Mouse (Mus musculus) hindbrain, embryonic 11.5 days (tissue): Measurements from ENCODE around the gene Gm49405. TPM values are rescaled to one million over a fixed set of nuclear protein-coding genes. Genes with fewer than 3 reads are reported as not detected.

ENCODE experiments used
- ATAC-seq: fragments of 200-750 bp; cut with Nextera tagmentation; 2 replicates; pipeline ENCODE4 v1.8.0; 2017; ENCODE audit warnings: mild to moderate bottlenecking, moderate TSS enrichment, moderate library complexity; ENCODE audit not compliant: low FRiP score
- DNase-seq: peaks from one replicate; pipeline ENCODE4 v3.0.0-alpha.2; 2015; ENCODE audit warnings: low spot score
- H3K27ac ChIP-seq: fragments of 300-500 bp; sonication (generic); 2 replicates; pipeline ENCODE4 v1.5.1; 2014; ENCODE audit warnings: mild to moderate bottlenecking, low read depth, low read length
- H3K27me3 ChIP-seq: fragments of 300-500 bp; sonication (generic); 2 replicates; pipeline ENCODE4 v1.6.1; 2014; ENCODE audit warnings: mild to moderate bottlenecking, low read length, moderate library complexity, mixed read lengths; ENCODE audit not compliant: control insufficient read depth, insufficient read depth
- H3K36me3 ChIP-seq: fragments of 300-500 bp; sonication (generic); 2 replicates; pipeline ENCODE4 v1.6.1; 2014; ENCODE audit warnings: mild to moderate bottlenecking, low read length, moderate library complexity, mixed read lengths; ENCODE audit not compliant: control insufficient read depth, insufficient read depth
- H3K4me1 ChIP-seq: fragments of 300-500 bp; sonication (generic); replicated peaks from 2 replicates; pipeline ENCODE4 v1.6.1; 2014; ENCODE audit warnings: low read length, mixed read lengths; ENCODE audit not compliant: control insufficient read depth, insufficient read depth
- H3K4me2 ChIP-seq: fragments of 300-500 bp; sonication (generic); replicated peaks from 2 replicates; pipeline ENCODE4 v1.6.1; 2014; ENCODE audit warnings: mild to moderate bottlenecking, low read depth, low read length
- H3K4me3 ChIP-seq: fragments of 300-500 bp; sonication (generic); 2 replicates; pipeline ENCODE4 v1.5.1; 2014; ENCODE audit warnings: low read depth, low read length
- H3K9ac ChIP-seq: fragments of 300-500 bp; sonication (generic); 2 replicates; pipeline ENCODE4 v1.6.1; 2014; ENCODE audit warnings: low read depth, low read length
- H3K9me3 ChIP-seq: fragments of 300-500 bp; sonication (generic); 2 replicates; pipeline ENCODE4 v1.6.1; 2016; ENCODE audit warnings: low read length; ENCODE audit not compliant: control insufficient read depth
- WGBS: fragments of 180-500 bp; shearing (Covaris S2); extraction: QIAGEN DNeasy Blood & Tissue Kit; methylation state at CpG from one replicate; pipeline ENCODE4 v1.1.7; 2014; 5-methylcytosine and 5-hydroxymethylcytosine counted together
- polyA plus RNA-seq: library from polyadenylated mRNA; unstranded; fragments of >200 nt; fragmentation: Nextera tagmentation; extraction: Ambion mirVana; gene quantifications from 2 replicates; pipeline ENCODE4 v1.2.1, GENCODE M21; 2014

Gm49405 gene
- polyA plus RNA-seq, 1 experiment from 2014 or later: 1.6 TPM

GRCm38 (mm10) chr19:4013066-4013465, 12.6 kb downstream of the Gm49405 start:
- Histone ChIP-seq H3K27ac (no peak overlapping the region), H3K4me2 (peak overlapping the region; percentile 23; the same call in 1 of the 2 replicates), H3K4me3 (peak overlapping the region; percentile 61), H3K27me3 (no peaks in the 10 kb centered on the region), H3K9ac (0 out of 2 replicates have a peak overlapping the region, but pooled peaks have one; percentile 37), H3K36me3 (peaks cover 6% of the 10 kb centered on the region; the same call in 1 of the 2 replicates), H3K4me1 (peaks cover 3% of the 10 kb centered on the region; the same call in 1 of the 2 replicates), H3K9me3 (no peaks in the 10 kb centered on the region)
- 19% methylated on average over 9 of the region's 9 CpGs for WGBS
- ATAC-seq (peak; percentile 41; the same call in 1 of the 2 replicates), DNase-seq (no peak)

GRCm38 (mm10) chr19:4014802-4015201, 14.4 kb downstream of the Gm49405 start:
- H3K9me3 ChIP-seq: no peaks in the 10 kb centered on the region
- H3K9ac ChIP-seq: no peak overlapping the region
- H3K27me3 ChIP-seq: no peaks in the 10 kb centered on the region
- peaks cover 3% of the 10 kb centered on the region; the same call in 1 of the 2 replicates for H3K4me1 ChIP-seq
- no peak overlapping the region for H3K27ac ChIP-seq
- no peak for ATAC-seq
- DNase-seq: no peak
- H3K4me3 ChIP-seq: no peak overlapping the region
- H3K4me2 ChIP-seq: no peak overlapping the region
- H3K36me3 ChIP-seq: no peaks in the 10 kb centered on the region; the same call in 1 of the 2 replicates

GRCm38 (mm10) chr19:4015635-4016034, 15.2 kb downstream of the Gm49405 start:
- Histone ChIP-seq H3K27me3 (no peaks in the 10 kb centered on the region), H3K4me1 (peaks cover 3% of the 10 kb centered on the region; the same call in 1 of the 2 replicates), H3K36me3 (no peaks in the 10 kb centered on the region), H3K9ac (no peak overlapping the region), H3K4me2 (no peak overlapping the region), H3K27ac (no peak overlapping the region), H3K9me3 (no peaks in the 10 kb centered on the region), H3K4me3 (no peak overlapping the region)
- no peak for DNase-seq
- 57% methylated on average over 5 of the region's 5 CpGs for WGBS
- ATAC-seq: no peak

- DNase-seq (no peak), ATAC-seq (no peak)
- H3K9ac ChIP-seq: no peak overlapping the region
- H3K4me2 ChIP-seq: no peak overlapping the region
- WGBS: 70% methylated on average over 10 of the region's 10 CpGs
- H3K36me3 ChIP-seq: no peaks in the 10 kb centered on the region
- H3K4me1 ChIP-seq: no peaks in the 10 kb centered on the region
- H3K4me3 ChIP-seq: no peak overlapping the region
- H3K9me3 ChIP-seq: no peaks in the 10 kb centered on the region
- no peak overlapping the region for H3K27ac ChIP-seq
- H3K27me3 ChIP-seq: no peaks in the 10 kb centered on the region
Measured at GRCm38 (mm10) chr19:4017921-4018587, 17.6 kb downstream of the Gm49405 start.

- no peaks in the 10 kb centered on the region for H3K9me3 ChIP-seq
- ATAC-seq: peak; percentile 35; the same call in 1 of the 2 replicates
- WGBS: 37% methylated on average over 18 of the region's 18 CpGs
- H3K9ac ChIP-seq: no peak overlapping the region
- no peak overlapping the region for H3K4me2 ChIP-seq
- peak; percentile 71 for DNase-seq
- H3K27me3 ChIP-seq: no peaks in the 10 kb centered on the region
- H3K36me3 ChIP-seq: no peaks in the 10 kb centered on the region
- H3K4me1 ChIP-seq: no peaks in the 10 kb centered on the region
- no peak overlapping the region for H3K27ac ChIP-seq
- no peak overlapping the region for H3K4me3 ChIP-seq
Measured at GRCm38 (mm10) chr19:4018743-4019583, 18.5 kb downstream of the Gm49405 start.

GRCm38 (mm10) chr19:4023185-4023584, 22.8 kb downstream of the Gm49405 start:
- no peak overlapping the region for H3K9ac ChIP-seq
- no peak for DNase-seq
- no peak overlapping the region for H3K4me2 ChIP-seq
- ATAC-seq: no peak
- H3K4me3 ChIP-seq: no peak overlapping the region
- H3K36me3 ChIP-seq: no peaks in the 10 kb centered on the region
- no peaks in the 10 kb centered on the region for H3K9me3 ChIP-seq
- no peak overlapping the region for H3K27ac ChIP-seq
- 83% methylated on average over 7 of the region's 7 CpGs for WGBS
- H3K27me3 ChIP-seq: no peaks in the 10 kb centered on the region
- no peaks in the 10 kb centered on the region for H3K4me1 ChIP-seq

- H3K9ac ChIP-seq: no peak overlapping the region
- H3K4me1 ChIP-seq: no peaks in the 10 kb centered on the region
- ATAC-seq (no peak), DNase-seq (no peak)
- no peak overlapping the region for H3K27ac ChIP-seq
- H3K36me3 ChIP-seq: no peaks in the 10 kb centered on the region
- no peaks in the 10 kb centered on the region for H3K9me3 ChIP-seq
- no peak overlapping the region for H3K4me3 ChIP-seq
- H3K27me3 ChIP-seq: no peaks in the 10 kb centered on the region
- no peak overlapping the region for H3K4me2 ChIP-seq
Measured at GRCm38 (mm10) chr19:4027576-4027975, 27.1 kb downstream of the Gm49405 start.

GRCm38 (mm10) chr19:4032668-4033067, 32.2 kb downstream of the Gm49405 start:
- ATAC-seq: no peak
- H3K36me3 ChIP-seq: no peaks in the 10 kb centered on the region
- 50% methylated on average over 7 of the region's 7 CpGs for WGBS
- H3K9ac ChIP-seq: no peak overlapping the region
- H3K4me2 ChIP-seq: no peak overlapping the region
- H3K27me3 ChIP-seq: no peaks in the 10 kb centered on the region
- H3K4me3 ChIP-seq: no peak overlapping the region
- H3K4me1 ChIP-seq: no peaks in the 10 kb centered on the region
- DNase-seq: no peak
- no peaks in the 10 kb centered on the region for H3K9me3 ChIP-seq
- no peak overlapping the region for H3K27ac ChIP-seq
